Mouse (Mus musculus) hindbrain, embryonic 16.5 days (tissue): ENCODE data around the gene Ube2z. TPM values are rescaled to one million over a fixed set of nuclear protein-coding genes. Genes with fewer than 3 reads are reported as not detected.
A peak's percentile ranks its signal among the peaks of the same experiment; 100 is the strongest.

Experiments
- ATAC-seq: fragments of 200-750 bp; cut with Nextera tagmentation; 2 replicates; pipeline ENCODE4 v1.8.0; 2017; ENCODE audit warnings: moderate TSS enrichment, moderate library complexity
- H3K27ac ChIP-seq: fragments of 300-500 bp; sonication (generic); 2 replicates; pipeline ENCODE4 v1.5.1; 2014; ENCODE audit warnings: low read depth, mild to moderate bottlenecking, control low read depth, low read length, moderate library complexity
- H3K27me3 ChIP-seq: fragments of 300-500 bp; sonication (generic); replicated peaks from 2 replicates; pipeline ENCODE4 v1.6.1; 2014; ENCODE audit warnings: low read length; ENCODE audit not compliant: control insufficient read depth, insufficient read depth
- H3K36me3 ChIP-seq: fragments of 300-500 bp; sonication (generic); 2 replicates; pipeline ENCODE4 v1.6.1; 2014; ENCODE audit warnings: mild to moderate bottlenecking, low read length, moderate library complexity, mixed read lengths; ENCODE audit not compliant: control insufficient read depth, insufficient read depth
- H3K4me1 ChIP-seq: fragments of 300-500 bp; sonication (generic); 2 replicates; pipeline ENCODE4 v1.6.1; 2014; ENCODE audit warnings: low read depth, low read length; ENCODE audit not compliant: control insufficient read depth, insufficient read depth
- H3K4me2 ChIP-seq: fragments of 300-500 bp; sonication (generic); 2 replicates; pipeline ENCODE4 v1.6.1; 2014; ENCODE audit warnings: mild to moderate bottlenecking, low read length, control low read depth, moderate library complexity
- H3K4me3 ChIP-seq: fragments of 300-500 bp; sonication (generic); 2 replicates; pipeline ENCODE4 v1.5.1; 2014; ENCODE audit warnings: mild to moderate bottlenecking, low read length, control low read depth, moderate library complexity
- H3K9ac ChIP-seq: fragments of 300-500 bp; sonication (generic); 2 replicates; pipeline ENCODE4 v1.6.1; 2014; ENCODE audit warnings: low read depth, mild to moderate bottlenecking, control low read depth, low read length, moderate library complexity
- H3K9me3 ChIP-seq: fragments of 300-500 bp; sonication (generic); 2 replicates; pipeline ENCODE4 v1.6.1; 2014; ENCODE audit warnings: mild to moderate bottlenecking, low read length, moderate library complexity; ENCODE audit not compliant: control insufficient read depth
- WGBS: fragments of 180-500 bp; shearing (Covaris S2); extraction: QIAGEN DNeasy Blood & Tissue Kit; methylation state at CpG from one replicate; pipeline ENCODE4 v1.1.7; 2014; 5-methylcytosine and 5-hydroxymethylcytosine counted together
- polyA plus RNA-seq: library from polyadenylated mRNA; unstranded; fragments of >200 nt; fragmentation: Nextera tagmentation; extraction: Ambion mirVana; gene quantifications from 2 replicates; pipeline ENCODE4 v1.2.1, GENCODE M21; 2015

The Ube2z gene
- polyA plus RNA-seq, 1 experiment from 2014 or later: 37.5 TPM

GRCm38 (mm10) chr11:96044803-96045567, 20.2 kb downstream of the Ube2z start:
- 88% methylated on average over 11 of the region's 11 CpGs for WGBS
- peaks cover 30% of the 10 kb centered on the region for H3K36me3 ChIP-seq
- H3K27me3 ChIP-seq: no peaks in the 10 kb centered on the region
- no peak overlapping the region for H3K9ac ChIP-seq
- H3K4me3 ChIP-seq: no peak overlapping the region
- H3K4me2 ChIP-seq: no peak overlapping the region
- H3K27ac ChIP-seq: no peak overlapping the region
- ATAC-seq: no peak
- H3K4me1 ChIP-seq: no peaks in the 10 kb centered on the region
- H3K9me3 ChIP-seq: no peaks in the 10 kb centered on the region

- H3K4me1 ChIP-seq: peaks cover 10% of the 10 kb centered on the region
These were observed 26.6 kb downstream of the Ube2z start for GRCm38 (mm10) chr11:96038560-96038959.

DNA sequence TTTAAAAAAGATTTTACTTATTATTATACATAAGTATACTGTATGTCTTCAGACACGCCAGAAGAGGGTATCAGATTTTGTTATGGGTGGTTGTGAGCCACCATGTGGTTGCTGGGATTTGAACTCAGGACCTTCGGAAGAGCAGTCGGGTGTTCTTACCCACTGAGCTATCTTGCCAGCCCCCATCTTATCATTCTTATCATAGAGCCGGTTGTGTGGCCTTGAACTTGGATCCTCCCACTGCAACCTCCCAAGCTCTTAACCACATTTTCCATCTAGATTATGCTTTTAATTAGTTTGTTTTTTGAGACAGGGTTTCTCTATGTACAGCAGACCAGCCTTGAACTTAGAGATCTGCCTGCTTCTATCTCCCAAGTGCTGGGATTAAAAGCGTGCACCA, 27.7 kb downstream of the Ube2z start:
- WGBS: 96% methylated on average over 5 of the region's 5 CpGs
- Histone ChIP-seq H3K36me3 (peaks cover 5% of the 10 kb centered on the region), H3K27ac (no peak overlapping the region), H3K4me1 (peaks cover 10% of the 10 kb centered on the region), H3K9ac (no peak overlapping the region), H3K9me3 (no peaks in the 10 kb centered on the region), H3K4me3 (no peak overlapping the region), H3K4me2 (no peak overlapping the region), H3K27me3 (no peaks in the 10 kb centered on the region)
- no peak for ATAC-seq

More at GRCm38 (mm10) chr11:96038560-96038959, 26.6 kb downstream of the Ube2z start:
- Histone ChIP-seq H3K27ac (no peak overlapping the region), H3K36me3 (peaks cover 5% of the 10 kb centered on the region), H3K9ac (no peak overlapping the region), H3K27me3 (no peaks in the 10 kb centered on the region), H3K4me2 (no peak overlapping the region), H3K4me3 (no peak overlapping the region), H3K9me3 (no peaks in the 10 kb centered on the region)
- ATAC-seq: no peak
- 96% methylated on average over 1 of the region's 1 CpGs for WGBS

DNA sequence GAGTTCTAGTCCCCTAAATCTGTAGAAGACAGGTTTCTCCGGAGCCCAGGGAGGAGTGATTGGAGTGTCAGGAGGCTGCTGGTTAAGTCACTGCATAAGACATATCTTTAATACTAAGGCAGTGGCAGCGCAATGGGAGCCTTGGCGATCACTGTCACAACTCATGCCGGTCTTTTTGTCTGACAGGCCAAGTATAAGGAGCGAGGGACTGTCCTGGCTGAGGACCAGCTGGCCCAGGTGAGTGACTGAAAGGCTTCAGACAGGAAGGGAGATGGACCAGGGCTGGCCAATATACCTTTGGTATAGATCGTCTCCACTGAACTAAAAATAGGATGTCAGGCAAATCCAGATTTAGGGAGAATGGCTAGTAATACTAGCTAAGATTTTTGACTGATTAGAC, 30.1 kb downstream of the Ube2z start:
- Histone ChIP-seq H3K27ac (peak overlapping the region; percentile 1; the same call in 1 of the 2 replicates), H3K36me3 (no peaks in the 10 kb centered on the region; the same call in none of the 2 replicates), H3K27me3 (no peaks in the 10 kb centered on the region), H3K4me2 (peak overlapping the region; percentile 87), H3K9ac (peak overlapping the region; percentile 65), H3K4me3 (peak overlapping the region; percentile 52), H3K4me1 (peaks cover 10% of the 10 kb centered on the region), H3K9me3 (no peaks in the 10 kb centered on the region)
- peak; percentile 40; the same call in 1 of the 2 replicates for ATAC-seq
- 9% methylated on average over 6 of the region's 6 CpGs for WGBS

DNA sequence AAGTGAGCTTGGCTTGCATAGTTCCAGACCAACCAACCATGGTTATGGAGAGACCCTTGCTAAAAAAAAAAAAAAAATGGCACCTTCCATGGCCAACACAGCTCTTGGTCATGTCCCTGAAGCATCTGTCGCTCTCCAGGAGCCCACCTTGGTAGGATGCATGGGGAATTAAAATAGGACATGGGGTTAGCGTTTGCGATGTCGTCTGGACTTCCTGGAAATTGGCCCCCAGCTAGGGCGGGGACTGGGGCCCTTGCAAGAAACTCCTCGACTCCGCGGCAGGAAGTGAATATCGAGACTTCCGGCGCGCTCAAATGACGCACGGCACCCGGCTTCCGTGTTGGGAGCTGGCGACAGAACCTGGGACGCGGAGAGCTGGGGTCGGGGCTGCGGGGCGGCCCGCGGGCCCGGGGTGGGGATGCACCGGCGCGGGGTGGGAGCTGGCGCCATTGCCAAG, 30.6 kb downstream of the Ube2z start, which contains the start of gene Snf8:
TSS of gene Snf8 (plus strand) at position 290 of the 457 bp plus-strand sequence.
- WGBS: under 1% methylated on average over 29 of the region's 29 CpGs

DNA sequence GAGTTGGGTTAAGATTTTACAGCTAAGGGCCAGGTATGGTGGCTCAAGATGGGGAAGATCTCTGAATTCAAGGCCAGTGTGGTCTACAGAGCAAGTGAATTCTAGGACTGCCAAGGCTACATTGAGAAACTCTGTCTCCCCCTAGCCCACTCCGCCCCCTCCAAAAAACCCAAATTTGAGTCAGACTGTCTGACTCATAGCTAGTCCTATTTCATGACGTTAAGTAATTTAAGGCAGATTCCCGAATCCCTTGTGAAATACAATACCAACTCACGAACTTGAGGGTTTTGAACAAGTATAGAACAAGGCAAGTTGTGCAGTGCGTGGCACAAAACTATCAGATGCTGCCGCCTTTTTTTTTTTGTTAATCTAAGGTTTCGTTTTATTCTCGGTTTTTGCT, 31.1 kb downstream of the Ube2z start:
- ATAC-seq: no peak
- Histone ChIP-seq H3K4me1 (peaks cover 10% of the 10 kb centered on the region), H3K9me3 (no peaks in the 10 kb centered on the region), H3K4me3 (peak overlapping the region; percentile 52), H3K27ac (no peak overlapping the region), H3K9ac (peak overlapping the region; percentile 65; the same call in 1 of the 2 replicates), H3K36me3 (no peaks in the 10 kb centered on the region; the same call in none of the 2 replicates), H3K4me2 (peak overlapping the region; percentile 87), H3K27me3 (no peaks in the 10 kb centered on the region)
- WGBS: 54% methylated on average over 8 of the region's 8 CpGs

More for the DNA sequence above, 30.6 kb downstream of the Ube2z start, which contains the start of gene Snf8:
- ATAC-seq: peak; percentile 92
- Histone ChIP-seq H3K4me2 (peak within 1 kb of the TSS; percentile 87), H3K27ac (peak within 1 kb of the TSS; percentile 69; the same call in 1 of the 2 replicates), H3K4me3 (peak within 1 kb of the TSS; percentile 52), H3K9me3 (no peaks in the 10 kb centered on the region), H3K9ac (peak within 1 kb of the TSS; percentile 65), H3K4me1 (peaks cover 10% of the 10 kb centered on the region), H3K36me3 (no peaks in the 10 kb centered on the region; the same call in none of the 2 replicates), H3K27me3 (no peaks in the 10 kb centered on the region)

GRCm38 (mm10) chr11:96033264-96033663, 31.9 kb downstream of the Ube2z start:
- no peaks in the 10 kb centered on the region for H3K36me3 ChIP-seq
- no peak overlapping the region for H3K4me2 ChIP-seq
- H3K27me3 ChIP-seq: no peaks in the 10 kb centered on the region
- no peak overlapping the region for H3K9ac ChIP-seq
- 95% methylated on average over 2 of the region's 3 CpGs for WGBS
- H3K4me3 ChIP-seq: no peak overlapping the region
- peaks cover 10% of the 10 kb centered on the region for H3K4me1 ChIP-seq
- no peak for ATAC-seq
- H3K9me3 ChIP-seq: no peaks in the 10 kb centered on the region
- no peak overlapping the region for H3K27ac ChIP-seq

- ATAC-seq: no peak
- Histone ChIP-seq H3K36me3 (no peaks in the 10 kb centered on the region), H3K27ac (no peak overlapping the region), H3K9me3 (no peaks in the 10 kb centered on the region), H3K4me1 (peaks cover 10% of the 10 kb centered on the region), H3K9ac (no peak overlapping the region), H3K27me3 (no peaks in the 10 kb centered on the region), H3K4me3 (no peak overlapping the region), H3K4me2 (no peak overlapping the region)
- WGBS: 90% methylated on average over 2 of the region's 2 CpGs
These were observed 33.5 kb downstream of the Ube2z start for GRCm38 (mm10) chr11:96031701-96032100.

- 95% methylated on average over 3 of the region's 3 CpGs for WGBS
- Histone ChIP-seq H3K9me3 (no peaks in the 10 kb centered on the region), H3K9ac (no peak overlapping the region), H3K27me3 (no peaks in the 10 kb centered on the region), H3K36me3 (no peaks in the 10 kb centered on the region), H3K4me3 (no peak overlapping the region), H3K4me1 (peaks cover 8% of the 10 kb centered on the region), H3K4me2 (no peak overlapping the region), H3K27ac (no peak overlapping the region)
- ATAC-seq: no peak
These were observed 34.6 kb downstream of the Ube2z start for GRCm38 (mm10) chr11:96030571-96030970.
